Mouse (Mus musculus): ENCODE data around the gene 4933416C03Rik.

The 4933416C03Rik gene

GRCm38 (mm10) chr10:116079396-116079795 lies 34.3 kb downstream of the 4933416C03Rik start:
- peak; percentile 62 for DNase-seq (ENCODE audit: low read depth, low spot score)

GRCm38 (mm10) chr10:116078636-116079035 lies 35.1 kb downstream of the 4933416C03Rik start:
- DNase-seq (ENCODE audit: low read depth, low spot score), result no peak

- DNase-seq (ENCODE audit: low read depth, low spot score), result no peak
Measured at GRCm38 (mm10) chr10:116075954-116076353, 37.8 kb downstream of the 4933416C03Rik start.

All from R1 (cell line).